Mouse (Mus musculus): ENCODE results near the gene Cd86. TPM values are rescaled to one million over a fixed set of nuclear protein-coding genes. Genes with fewer than 3 reads are reported as not detected.

The Cd86 gene
- polyA plus RNA-seq, 1 experiment: 0.79 TPM

- no peak overlapping the region for H3K4me3 ChIP-seq (ENCODE audit: low read depth, low read length)
- H3K27me3 ChIP-seq (ENCODE audit: control insufficient read depth, insufficient read depth, low read length): no peaks in the 10 kb centered on the region
- H3K27ac ChIP-seq (ENCODE audit: insufficient read depth, low read depth, low read length): no peak overlapping the region
- H3K4me1 ChIP-seq (ENCODE audit: control insufficient read depth, insufficient read depth, insufficient read length, low read length): no peaks in the 10 kb centered on the region
- H3K36me3 ChIP-seq (ENCODE audit: control insufficient read depth, insufficient read depth, low read length): no peaks in the 10 kb centered on the region
- WGBS: 75% methylated on average over 3 of the region's 3 CpGs
- TF ChIP-seq CTCF (IDR thresholded peaks at IDR 0.05; ENCODE audit: extremely low read depth, insufficient read length, insufficient replicate concordance, low read depth, low read length) (no peak), POLR2A (IDR thresholded peaks at IDR 0.05; ENCODE audit: low read depth, low read length) (no peak)
Observed at GRCm38 (mm10) chr16:36582073-36582472, 83.8 kb downstream of the Cd86 start.

- Histone ChIP-seq H3K4me1 (ENCODE audit: control insufficient read depth, insufficient read depth, insufficient read length, low read length) (no peaks in the 10 kb centered on the region), H3K36me3 (ENCODE audit: control insufficient read depth, insufficient read depth, low read length) (no peaks in the 10 kb centered on the region), H3K27ac (ENCODE audit: insufficient read depth, low read depth, low read length) (no peak overlapping the region), H3K4me3 (ENCODE audit: low read depth, low read length) (no peak overlapping the region), H3K27me3 (ENCODE audit: control insufficient read depth, insufficient read depth, low read length) (no peaks in the 10 kb centered on the region)
- 60% methylated on average over 8 of the region's 8 CpGs for WGBS
- TF ChIP-seq CTCF (IDR thresholded peaks at IDR 0.05; ENCODE audit: extremely low read depth, insufficient read length, insufficient replicate concordance, low read depth, low read length): no peak
- no peak for TF ChIP-seq POLR2A (IDR thresholded peaks at IDR 0.05; ENCODE audit: low read depth, low read length)
Observed at GRCm38 (mm10) chr16:36571942-36572341, 93.9 kb downstream of the Cd86 start.

- Histone ChIP-seq H3K27ac (ENCODE audit: insufficient read depth, low read depth, low read length) (no peak within 1 kb of the TSS), H3K36me3 (ENCODE audit: control insufficient read depth, insufficient read depth, low read length) (no peaks in the 10 kb centered on the region), H3K4me3 (ENCODE audit: low read depth, low read length) (no peak within 1 kb of the TSS), H3K27me3 (ENCODE audit: control insufficient read depth, insufficient read depth, low read length) (peaks cover 8% of the 10 kb centered on the region; the same call in 1 of the 2 replicates), H3K4me1 (ENCODE audit: control insufficient read depth, insufficient read depth, insufficient read length, low read length) (no peaks in the 10 kb centered on the region)
- 5% methylated on average over 36 of the region's 36 CpGs for WGBS
- TF ChIP-seq POLR2A (IDR thresholded peaks at IDR 0.05; ENCODE audit: low read depth, low read length) (no peak), CTCF (IDR thresholded peaks at IDR 0.05; ENCODE audit: extremely low read depth, insufficient read length, insufficient replicate concordance, low read depth, low read length) (no peak)
Observed at GRCm38 (mm10) chr16:36561386-36562338, 104.2 kb downstream of the Cd86 start, which contains the start of gene Casr. Gene Casr, minus strand, starts transcription at chr16:36562141.

GRCm38 (mm10) chr16:36559573-36559972 is 106.3 kb downstream of the Cd86 start:
- Histone ChIP-seq H3K4me3 (ENCODE audit: low read depth, low read length) (no peak overlapping the region), H3K4me1 (ENCODE audit: control insufficient read depth, insufficient read depth, insufficient read length, low read length) (no peaks in the 10 kb centered on the region), H3K27ac (ENCODE audit: insufficient read depth, low read depth, low read length) (no peak overlapping the region), H3K36me3 (ENCODE audit: control insufficient read depth, insufficient read depth, low read length) (no peaks in the 10 kb centered on the region), H3K27me3 (ENCODE audit: control insufficient read depth, insufficient read depth, low read length) (peaks cover 8% of the 10 kb centered on the region; the same call in 1 of the 2 replicates)
- WGBS: 61% methylated on average over 6 of the region's 6 CpGs
- TF ChIP-seq POLR2A (IDR thresholded peaks at IDR 0.05; ENCODE audit: low read depth, low read length) (no peak), CTCF (IDR thresholded peaks at IDR 0.05; ENCODE audit: extremely low read depth, insufficient read length, insufficient replicate concordance, low read depth, low read length) (no peak)

GRCm38 (mm10) chr16:36555672-36556165 is 110.2 kb downstream of the Cd86 start:
- no peaks in the 10 kb centered on the region; the same call in 1 of the 2 replicates for H3K27me3 ChIP-seq (ENCODE audit: control insufficient read depth, insufficient read depth, low read length)
- H3K27ac ChIP-seq (ENCODE audit: insufficient read depth, low read depth, low read length): no peak overlapping the region
- H3K4me1 ChIP-seq (ENCODE audit: control insufficient read depth, insufficient read depth, insufficient read length, low read length): no peaks in the 10 kb centered on the region
- WGBS: 66% methylated on average over 10 of the region's 10 CpGs
- H3K36me3 ChIP-seq (ENCODE audit: control insufficient read depth, insufficient read depth, low read length): no peaks in the 10 kb centered on the region
- TF ChIP-seq POLR2A (IDR thresholded peaks at IDR 0.05; ENCODE audit: low read depth, low read length): no peak
- no peak for TF ChIP-seq CTCF (IDR thresholded peaks at IDR 0.05; ENCODE audit: extremely low read depth, insufficient read length, insufficient replicate concordance, low read depth, low read length)
- no peak overlapping the region for H3K4me3 ChIP-seq (ENCODE audit: low read depth, low read length)

Other genes with a start within 250 kb of the Cd86 start
- not detected in 2 replicates for gene Stfa3, start 210.7 kb downstream of the Cd86 start, polyA plus RNA-seq (2012; rRNA removed)
- gene Casr, start 103.9 kb downstream of the Cd86 start, polyA plus RNA-seq (2012; rRNA removed): 0.05 and 0.06 TPM in 2 replicates
- gene Ildr1, start 27.9 kb upstream of the Cd86 start, polyA plus RNA-seq (2012; rRNA removed): 2.3 and 3.3 TPM in 2 replicates
- 0.04 and 0.39 TPM in 2 replicates for gene Slc15a2, start 118.9 kb upstream of the Cd86 start, polyA plus RNA-seq (2012; rRNA removed)
- 0.03 and 0.23 TPM in 2 replicates for gene Iqcb1, start 162.3 kb upstream of the Cd86 start, polyA plus RNA-seq (2012; rRNA removed)
- gene Eaf2, start 208.9 kb upstream of the Cd86 start, polyA plus RNA-seq (2012; rRNA removed): 1.1 and 2.4 TPM in 2 replicates
- gene Golgb1, start 209.1 kb upstream of the Cd86 start, polyA plus RNA-seq (2012; rRNA removed): 28.3 and 49.7 TPM in 2 replicates

All from small intestine, adult 2 months (tissue).